Mouse (Mus musculus): Measurements from ENCODE around the gene Arhgef11. TPM values are rescaled to one million over a fixed set of nuclear protein-coding genes. Genes with fewer than 3 reads are reported as not detected.

The Arhgef11 gene
- total RNA-seq, 2 experiments from 2014 or later: 47.6 to 48.3 TPM

DNA sequence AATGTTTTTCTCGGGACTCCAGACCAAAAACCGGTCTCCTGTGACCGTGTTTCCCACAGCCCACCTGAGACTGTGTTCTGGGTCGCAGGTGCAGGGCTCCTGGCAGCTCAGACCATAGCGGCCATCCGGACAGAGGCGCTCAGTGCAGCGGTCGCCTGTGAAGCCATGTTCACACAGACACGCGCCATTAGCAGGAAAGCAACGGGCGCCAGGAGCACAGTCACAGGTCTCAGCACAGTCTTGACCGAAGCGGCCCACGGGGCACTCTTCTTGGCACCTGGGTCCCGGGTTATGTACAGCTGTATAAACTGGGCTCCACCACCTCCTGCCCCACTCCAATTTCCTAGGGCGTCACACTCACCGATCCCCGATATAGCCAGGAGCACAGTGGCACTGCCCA, 139.1 kb downstream of the Arhgef11 start:
- intact Hi-C loops (cut with DNase I): no loop called here
- DNase-seq: no peak

DNA sequence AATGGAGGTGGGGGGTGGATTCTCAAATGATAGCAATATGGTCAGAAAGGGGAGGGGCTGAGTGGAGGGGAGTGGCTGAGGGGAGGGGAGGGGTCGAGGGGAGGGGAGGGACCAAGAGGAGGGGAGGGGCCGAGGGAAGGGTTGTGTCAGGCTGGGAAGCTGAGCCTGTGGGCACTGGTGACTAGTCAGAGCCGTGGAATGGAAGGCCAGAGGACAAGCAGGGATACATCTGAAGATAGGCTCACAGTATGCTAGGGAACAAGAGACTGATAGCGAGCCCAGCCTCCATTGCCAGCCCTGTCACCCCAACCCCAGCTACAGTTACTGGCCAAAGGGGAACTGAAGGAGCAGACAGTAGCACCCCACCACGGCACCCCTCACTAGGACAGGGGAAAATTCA, 141.3 kb downstream of the Arhgef11 start:
- DNase-seq: no peak
- intact Hi-C loops (cut with DNase I): no loop called here

DNA sequence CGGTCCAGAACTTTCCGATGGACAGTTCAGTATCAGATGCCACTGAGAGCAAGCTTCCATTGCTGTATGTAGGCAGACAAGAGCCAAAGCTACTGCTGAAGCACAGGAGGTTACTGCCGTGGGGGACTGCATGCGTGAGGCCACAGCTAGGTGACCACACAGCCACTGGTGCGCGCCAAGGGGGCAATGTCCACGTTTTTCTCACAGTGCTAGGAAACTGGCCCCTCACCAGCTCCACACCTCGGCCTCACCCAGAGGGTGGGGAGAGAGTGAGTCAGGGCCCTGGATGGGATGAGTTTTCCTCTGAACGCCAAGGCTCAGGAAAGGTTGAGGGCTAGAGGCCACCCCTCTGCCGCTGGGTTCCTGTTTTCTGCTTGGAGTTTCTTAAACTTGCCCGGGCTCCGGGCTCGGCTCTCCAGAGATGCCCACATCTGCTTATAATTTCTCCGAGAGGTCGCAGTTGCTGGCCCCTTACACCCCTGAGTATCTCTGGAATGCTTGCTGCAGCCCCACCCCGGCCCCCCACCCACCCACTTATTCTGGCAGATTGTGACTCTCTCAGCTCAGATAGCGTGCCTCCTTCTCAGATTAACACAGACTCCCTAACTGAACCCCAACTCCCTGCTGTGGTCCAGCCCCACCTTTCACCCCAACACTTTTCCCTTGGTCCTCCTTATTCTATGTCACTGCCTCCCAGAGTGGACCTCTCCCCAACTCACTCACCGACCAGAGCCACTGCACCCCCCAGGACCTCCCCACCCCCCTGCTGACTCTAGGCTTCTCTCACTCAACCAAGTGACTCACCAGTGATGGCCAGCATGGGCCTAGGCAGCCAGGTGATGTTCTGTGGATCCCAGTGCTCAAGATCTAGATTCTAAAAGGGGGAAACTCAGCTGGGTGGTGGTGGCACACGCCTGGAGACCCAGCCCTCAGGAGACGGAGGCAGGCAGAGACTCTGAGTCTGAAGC, 144.3 kb downstream of the Arhgef11 start:
- DNase-seq: no peak
- intact Hi-C loops (cut with DNase I): no loop called here

GRCm38 (mm10) chr3:87763202-87763601, 145.8 kb downstream of the Arhgef11 start:
- DNase-seq: no peak
- intact Hi-C loops (cut with DNase I): no loop called here

DNA sequence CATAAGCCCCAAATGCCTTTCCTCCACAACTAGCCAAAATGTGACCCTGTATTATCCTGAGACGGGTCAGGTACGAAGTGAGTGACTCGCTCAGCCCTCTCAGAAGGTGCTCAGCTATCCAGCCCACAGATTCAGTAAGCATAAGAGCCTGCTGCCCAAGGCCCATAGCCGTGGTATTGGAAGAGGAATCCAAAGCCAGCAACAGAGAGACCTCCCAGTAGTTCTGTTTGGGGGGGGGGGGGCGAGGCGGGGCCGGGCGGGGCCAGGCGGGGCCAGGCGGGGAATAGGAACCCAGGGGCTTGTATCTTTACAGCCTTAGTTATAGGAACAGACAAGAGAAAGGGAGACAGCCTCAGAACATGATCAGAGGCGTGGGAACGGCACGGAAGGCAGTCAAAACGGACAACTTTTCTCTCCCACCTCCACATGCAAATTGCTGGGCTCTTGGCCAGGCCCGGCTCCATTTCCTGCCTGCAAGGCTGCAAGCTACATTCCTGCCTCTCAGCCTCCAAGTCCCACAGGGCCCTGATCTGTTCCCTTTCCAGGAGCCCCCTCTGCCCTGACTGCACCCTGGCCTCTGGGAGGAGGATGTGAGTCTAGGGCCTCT, 146.4 kb downstream of the Arhgef11 start:
- intact Hi-C loops (cut with DNase I): no loop called here
- peak; percentile 55 for DNase-seq

GRCm38 (mm10) chr3:87764506-87764905, 147.1 kb downstream of the Arhgef11 start:
- no peak for DNase-seq
- intact Hi-C loops (cut with DNase I): no loop called here

- no peak for DNase-seq
- intact Hi-C loops (cut with DNase I): no loop called here
Measured at GRCm38 (mm10) chr3:87765091-87765490, 147.7 kb downstream of the Arhgef11 start.

DNA sequence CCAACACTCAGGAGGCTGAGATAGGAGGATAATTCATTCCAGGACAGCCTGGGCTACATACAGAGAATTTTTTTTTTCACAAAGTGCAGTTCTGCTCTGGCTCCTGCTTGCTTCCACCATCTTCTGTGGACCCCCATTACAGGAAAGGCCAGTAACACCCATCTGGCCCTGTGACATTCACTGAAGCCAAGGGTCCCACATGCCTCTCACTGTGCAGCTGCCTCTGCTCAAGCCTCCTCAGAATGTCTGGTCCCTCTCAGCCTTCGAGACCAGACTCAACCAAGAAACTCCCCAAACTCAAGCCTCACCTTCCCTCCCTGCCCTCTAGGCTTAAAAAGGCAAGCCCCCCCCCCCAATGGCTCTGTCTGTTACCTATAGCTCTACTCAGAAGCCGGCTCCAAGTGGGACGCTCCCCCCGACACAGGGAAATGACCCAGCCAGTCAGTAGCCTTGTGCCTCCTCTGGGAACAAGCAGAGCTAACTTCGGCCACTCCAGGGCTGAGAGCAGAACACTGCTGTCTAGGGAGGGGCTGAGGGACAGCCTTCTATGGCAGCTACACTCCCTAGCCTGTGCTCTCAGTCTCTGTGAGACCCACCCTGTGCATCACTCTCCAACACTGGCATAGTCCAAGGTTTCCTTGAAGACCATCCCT, 148.4 kb downstream of the Arhgef11 start:
- no peak for DNase-seq
- intact Hi-C loops (cut with DNase I): no loop called here

DNA sequence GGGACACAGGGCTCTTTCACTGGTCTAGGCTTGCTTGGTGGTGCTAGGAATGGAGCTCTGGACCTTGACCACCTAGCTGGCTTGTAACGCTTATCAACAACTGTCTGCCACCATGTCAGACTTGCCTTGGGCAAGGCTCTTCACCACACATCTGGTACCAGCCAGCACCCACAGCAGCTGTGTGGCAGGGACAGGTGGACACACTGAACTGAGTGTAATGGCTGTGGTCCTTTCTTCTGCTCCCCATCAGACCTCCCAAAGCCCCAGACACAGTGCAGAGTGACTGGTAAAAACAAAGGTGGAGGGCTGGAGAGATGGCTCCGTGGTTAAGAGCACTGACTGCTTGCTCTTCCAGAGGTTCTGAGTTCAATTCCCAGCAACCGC, 148.9 kb downstream of the Arhgef11 start:
- intact Hi-C loops (cut with DNase I): no loop called here
- DNase-seq: no peak

GRCm38 (mm10) chr3:87767764-87768163, 150.4 kb downstream of the Arhgef11 start:
- no peak for DNase-seq
- intact Hi-C loops (cut with DNase I): no loop called here

GRCm38 (mm10) chr3:87768431-87768830, 151.1 kb downstream of the Arhgef11 start:
- DNase-seq: no peak
- intact Hi-C loops (cut with DNase I): no loop called here

DNA sequence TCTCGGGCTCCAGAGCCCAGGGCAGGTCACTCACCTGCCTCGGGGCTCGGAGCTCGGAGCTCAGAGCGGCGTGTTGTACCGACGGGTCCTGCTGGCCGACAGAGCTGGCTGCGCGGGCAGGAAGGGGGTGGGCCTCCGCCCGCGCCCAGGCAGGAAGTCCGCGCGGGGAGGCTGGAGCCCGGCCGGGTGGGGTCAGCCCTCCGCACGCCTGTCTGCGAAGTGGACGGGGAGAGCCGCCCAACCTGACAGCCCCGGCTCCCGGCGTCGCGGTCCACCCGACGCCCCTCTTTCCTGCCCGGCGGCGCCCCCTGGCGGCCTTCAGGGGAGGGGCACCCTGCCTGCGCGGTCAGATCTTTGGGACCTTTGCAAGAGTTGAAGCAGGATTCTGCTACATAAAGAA, 151.5 kb downstream of the Arhgef11 start:
- intact Hi-C loops (cut with DNase I): no loop called here

GRCm38 (mm10) chr3:87769506-87769905, 152.1 kb downstream of the Arhgef11 start:
- intact Hi-C loops (cut with DNase I): no loop called here
- DNase-seq: no peak

More for the DNA sequence above, 151.5 kb downstream of the Arhgef11 start:
- peak; percentile 69 for DNase-seq

- DNase-seq: peak; percentile 29
- intact Hi-C loops (cut with DNase I): loop anchor here (5.0 kb wide), 1 partner anchor 87 kb away; no protein-coding TSS in a partner anchor
Measured at GRCm38 (mm10) chr3:87770280-87770679, 152.9 kb downstream of the Arhgef11 start.

DNA sequence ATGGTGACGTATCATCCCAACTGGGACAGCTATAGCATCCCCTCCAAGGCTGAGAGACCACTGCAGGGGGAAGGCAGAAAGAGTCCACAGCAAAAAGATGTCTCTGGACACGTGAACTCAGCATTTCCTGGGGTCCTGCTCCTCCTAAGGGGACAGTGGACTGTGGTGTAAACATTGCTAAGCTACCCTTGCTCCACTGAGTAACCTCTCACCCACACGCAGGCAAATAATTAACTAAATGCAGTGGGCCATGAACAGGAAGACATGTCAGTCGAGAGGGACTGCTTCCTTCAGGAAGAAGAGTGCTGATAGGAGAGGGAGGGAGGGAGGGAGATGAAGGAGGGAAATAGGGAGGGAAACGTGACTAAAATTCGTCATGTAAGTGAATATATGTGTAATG, 153.7 kb downstream of the Arhgef11 start:
- DNase-seq: no peak
- intact Hi-C loops (cut with DNase I): loop anchor here (5.0 kb wide), 1 partner anchor 86 kb away; no protein-coding TSS in a partner anchor

DNA sequence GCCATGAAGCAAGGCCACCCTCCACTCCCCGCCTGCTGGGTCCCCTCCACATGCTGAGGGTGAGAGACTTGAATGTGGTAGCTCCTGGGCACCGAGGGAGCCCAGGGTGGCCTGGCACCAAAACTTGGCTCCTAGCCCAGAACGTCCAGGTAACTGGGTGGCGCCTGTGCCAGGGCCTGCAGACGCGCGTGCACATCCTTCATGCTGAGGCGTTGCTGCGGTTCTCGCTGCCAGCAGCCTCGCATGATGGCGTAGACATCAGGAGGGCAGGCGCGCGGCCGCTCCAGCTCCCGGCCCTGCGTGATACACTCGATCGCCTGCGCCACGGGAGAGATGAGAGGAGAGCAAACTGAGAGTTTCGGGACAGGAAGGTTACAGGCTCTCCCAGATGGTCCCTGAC, 160.9 kb downstream of the Arhgef11 start:
- intact Hi-C loops (cut with DNase I): no loop called here
- peak; percentile 35 for DNase-seq

GRCm38 (mm10) chr3:87779086-87779485, 161.7 kb downstream of the Arhgef11 start:
- DNase-seq: no peak
- intact Hi-C loops (cut with DNase I): no loop called here

- no peak for DNase-seq
- intact Hi-C loops (cut with DNase I): no loop called here
Measured at GRCm38 (mm10) chr3:87783282-87784023, 166.1 kb downstream of the Arhgef11 start.

- DNase-seq: no peak
- intact Hi-C loops (cut with DNase I): no loop called here
Measured at GRCm38 (mm10) chr3:87785156-87785555, 167.8 kb downstream of the Arhgef11 start.

DNA sequence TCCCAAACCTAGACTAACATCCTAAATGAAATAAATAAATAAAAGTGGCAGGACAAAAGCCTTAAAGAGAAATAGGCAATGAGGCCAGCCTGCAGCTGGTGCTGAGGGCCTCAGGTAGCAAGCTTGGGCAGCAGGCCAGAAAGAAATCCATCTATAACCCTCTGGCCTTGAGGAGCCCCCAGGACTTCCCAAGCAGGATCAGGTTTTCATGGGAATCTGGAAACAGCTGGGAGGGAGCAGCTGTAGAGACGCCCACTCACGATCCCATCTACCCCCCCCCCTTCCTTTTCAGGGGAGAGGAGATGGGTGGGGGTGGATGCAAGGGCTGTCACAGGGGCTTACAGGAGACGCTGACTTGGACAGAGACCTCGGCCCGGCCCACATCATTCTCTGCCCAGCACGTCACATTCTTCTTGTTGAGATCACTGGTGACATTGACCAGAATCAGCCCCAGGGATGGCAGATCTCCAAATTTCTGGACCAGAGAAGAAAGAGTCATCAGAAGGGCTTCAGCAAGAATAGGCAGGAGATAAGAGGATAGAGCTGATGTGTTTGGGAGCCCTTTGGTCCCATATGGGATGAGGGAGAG, 168.4 kb downstream of the Arhgef11 start:
- no peak for DNase-seq
- intact Hi-C loops (cut with DNase I): no loop called here

Data from left cerebral cortex, postnatal 4 days (tissue).